Mouse (Mus musculus): ENCODE results near the gene Dip2a. TPM values are rescaled to one million over a fixed set of nuclear protein-coding genes. Genes with fewer than 3 reads are reported as not detected.

The Dip2a gene
- total and polyA plus RNA-seq, 3 experiments, result 7.5 to 9.2 (median 8.4) TPM

DNA sequence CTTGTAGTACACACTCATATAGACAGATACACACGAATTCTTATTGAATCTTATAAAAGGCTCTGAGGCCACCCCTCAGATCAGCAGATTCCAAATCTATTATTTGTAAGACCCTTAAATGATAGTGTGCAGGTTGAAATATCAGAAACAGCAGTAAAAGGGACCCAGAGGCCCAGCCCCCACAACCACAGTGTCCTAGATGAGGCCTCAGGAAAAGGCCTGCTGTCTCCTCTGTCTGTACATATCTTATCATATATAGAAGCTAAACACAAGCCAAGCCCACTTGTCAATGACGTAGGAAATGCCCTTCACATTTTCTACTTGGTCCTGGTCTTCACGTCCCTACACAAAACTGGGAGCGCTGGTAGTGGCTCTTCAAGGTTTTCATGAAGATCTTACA is 16.0 kb downstream of the Dip2a start:
- intact Hi-C loops (cut with DNase I), result no loop called here
- no peaks in the 10 kb centered on the region for H3K4me1 ChIP-seq (ENCODE audit: control insufficient read depth, insufficient read depth, low read length)
- H3K27me3 ChIP-seq (ENCODE audit: control insufficient read depth, insufficient read depth, low read length), result no peaks in the 10 kb centered on the region
- TF ChIP-seq POLR2A (IDR thresholded peaks at IDR 0.05; ENCODE audit: insufficient read depth, low read depth, low read length) (no peak), CTCF (IDR thresholded peaks at IDR 0.05) (no peak), EP300 (IDR thresholded peaks at IDR 0.05; ENCODE audit: insufficient read depth, low read depth, low read length) (no peak)
- H3K36me3 ChIP-seq (ENCODE audit: control insufficient read depth, insufficient read depth, low read length), result no peaks in the 10 kb centered on the region
- H3K27ac ChIP-seq, result no peak overlapping the region
- no peak overlapping the region for H3K9ac ChIP-seq (ENCODE audit: low read depth, low read length)
- no peak overlapping the region for H3K4me3 ChIP-seq
- 78% methylated on average over 4 of the region's 4 CpGs for WGBS
- H3K79me2 ChIP-seq (replicated peaks; ENCODE audit: control insufficient read depth, insufficient read depth, low read length), result peaks cover 1% of the 10 kb centered on the region; the same call in 1 of the 2 replicates
- DNase-seq, result no peak

DNA sequence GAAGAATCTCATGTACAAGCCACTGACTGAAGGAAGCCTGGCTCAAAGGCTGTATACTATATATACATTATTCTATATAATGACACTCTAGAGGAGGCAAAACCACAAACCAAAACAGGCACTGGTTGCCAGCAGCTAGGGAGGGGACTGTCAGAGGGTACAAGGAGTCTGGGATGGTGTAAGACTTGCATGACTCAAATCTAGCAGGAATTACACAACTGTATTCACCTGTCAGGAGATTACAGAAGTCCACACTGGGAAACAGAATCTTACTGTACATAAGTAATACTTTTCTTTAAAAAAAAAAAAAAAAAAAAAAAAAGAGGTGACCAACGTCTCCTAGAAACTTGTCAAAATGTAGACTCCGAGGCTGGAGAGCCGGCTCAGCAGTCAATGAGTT is 16.5 kb downstream of the Dip2a start:
- intact Hi-C loops (cut with DNase I), result no loop called here
- WGBS, result 75% methylated on average over 3 of the region's 3 CpGs
- Histone ChIP-seq H3K27ac (no peak overlapping the region), H3K9ac (ENCODE audit: low read depth, low read length) (no peak overlapping the region), H3K36me3 (ENCODE audit: control insufficient read depth, insufficient read depth, low read length) (no peaks in the 10 kb centered on the region), H3K79me2 (replicated peaks; ENCODE audit: control insufficient read depth, insufficient read depth, low read length) (peaks cover 1% of the 10 kb centered on the region; the same call in 1 of the 2 replicates), H3K4me1 (ENCODE audit: control insufficient read depth, insufficient read depth, low read length) (no peaks in the 10 kb centered on the region), H3K27me3 (ENCODE audit: control insufficient read depth, insufficient read depth, low read length) (no peaks in the 10 kb centered on the region), H3K4me3 (no peak overlapping the region)
- no peak for TF ChIP-seq CTCF (IDR thresholded peaks at IDR 0.05)
- no peak for TF ChIP-seq EP300 (IDR thresholded peaks at IDR 0.05; ENCODE audit: insufficient read depth, low read depth, low read length)
- TF ChIP-seq POLR2A (IDR thresholded peaks at IDR 0.05; ENCODE audit: insufficient read depth, low read depth, low read length), result no peak
- no peak for DNase-seq

DNA sequence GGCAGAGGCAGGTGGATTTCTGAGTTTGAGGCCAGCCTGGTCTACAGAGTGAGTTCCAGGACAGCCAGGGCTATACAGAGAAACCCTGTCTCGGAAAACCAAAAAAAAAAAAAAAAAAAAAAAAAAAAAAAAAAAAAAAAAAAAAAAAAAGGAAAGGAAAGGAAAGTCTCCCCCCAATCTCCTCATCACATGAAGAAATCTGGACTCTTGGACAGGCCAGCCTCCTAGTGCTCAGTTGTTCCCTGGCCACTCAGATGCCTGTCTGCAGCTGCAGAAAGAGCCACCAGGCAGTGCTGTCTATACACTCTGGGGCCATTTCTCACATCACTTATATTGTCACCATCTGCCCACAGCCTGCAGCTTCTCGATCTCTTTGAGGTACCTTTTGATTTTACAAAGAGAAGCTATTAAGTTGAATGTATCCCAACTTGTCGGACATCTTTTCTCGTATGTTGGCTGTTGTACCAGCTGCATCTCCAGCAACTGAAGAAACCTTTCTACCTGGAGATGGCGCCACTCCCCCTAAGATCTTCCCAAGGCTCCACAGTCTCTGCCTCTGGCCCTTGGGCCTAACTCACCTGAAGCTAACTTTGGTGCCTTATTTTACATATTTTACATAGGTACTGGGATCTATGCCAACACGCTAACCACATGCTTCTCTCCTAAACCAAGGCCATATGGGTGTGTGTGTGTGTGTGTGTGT is 18.6 kb downstream of the Dip2a start:
- Histone ChIP-seq H3K27me3 (ENCODE audit: control insufficient read depth, insufficient read depth, low read length) (no peaks in the 10 kb centered on the region), H3K36me3 (ENCODE audit: control insufficient read depth, insufficient read depth, low read length) (no peaks in the 10 kb centered on the region), H3K9ac (ENCODE audit: low read depth, low read length) (no peak overlapping the region), H3K4me1 (ENCODE audit: control insufficient read depth, insufficient read depth, low read length) (no peaks in the 10 kb centered on the region), H3K27ac (no peak overlapping the region), H3K4me3 (no peak overlapping the region), H3K79me2 (replicated peaks; ENCODE audit: control insufficient read depth, insufficient read depth, low read length) (peaks cover 1% of the 10 kb centered on the region; the same call in 1 of the 2 replicates)
- intact Hi-C loops (cut with DNase I), result no loop called here
- DNase-seq, result peak in 1 of 2 experiments; percentile 19
- WGBS, result 80% methylated on average over 6 of the region's 6 CpGs
- TF ChIP-seq EP300 (IDR thresholded peaks at IDR 0.05; ENCODE audit: insufficient read depth, low read depth, low read length), result 0 out of 2 replicates have a peak, but pooled peaks have one; percentile 37
- peak; percentile 69 for TF ChIP-seq CTCF (IDR thresholded peaks at IDR 0.05)
- TF ChIP-seq POLR2A (IDR thresholded peaks at IDR 0.05; ENCODE audit: insufficient read depth, low read depth, low read length), result no peak

DNA sequence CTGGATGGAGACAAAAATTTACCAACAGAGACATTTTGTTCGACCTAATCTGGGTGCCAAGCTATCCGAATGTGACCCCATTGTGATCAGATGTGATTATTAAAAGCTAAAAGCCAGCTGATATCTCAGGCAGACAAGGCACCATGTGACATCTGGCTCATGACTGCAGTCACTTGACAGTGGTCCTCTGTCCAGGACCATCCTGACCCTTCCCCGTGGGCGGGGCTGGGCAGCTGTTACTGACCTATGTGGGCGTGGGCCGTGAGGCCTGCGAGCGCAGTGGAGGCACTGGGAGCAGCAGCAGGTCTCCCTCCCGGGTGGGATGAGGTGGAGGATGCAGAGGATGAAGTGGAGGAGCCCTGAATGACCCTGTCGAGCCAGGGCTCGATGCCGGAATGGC is 27.5 kb downstream of the Dip2a start:
- TF ChIP-seq CTCF (IDR thresholded peaks at IDR 0.05) (no peak), EP300 (IDR thresholded peaks at IDR 0.05; ENCODE audit: insufficient read depth, low read depth, low read length) (no peak), POLR2A (IDR thresholded peaks at IDR 0.05; ENCODE audit: insufficient read depth, low read depth, low read length) (no peak)
- Histone ChIP-seq H3K4me1 (ENCODE audit: control insufficient read depth, insufficient read depth, low read length) (no peaks in the 10 kb centered on the region), H3K9ac (ENCODE audit: low read depth, low read length) (no peak overlapping the region), H3K36me3 (ENCODE audit: control insufficient read depth, insufficient read depth, low read length) (no peaks in the 10 kb centered on the region), H3K79me2 (replicated peaks; ENCODE audit: control insufficient read depth, insufficient read depth, low read length) (no peaks in the 10 kb centered on the region), H3K27ac (no peak overlapping the region), H3K27me3 (ENCODE audit: control insufficient read depth, insufficient read depth, low read length) (no peaks in the 10 kb centered on the region), H3K4me3 (no peak overlapping the region)
- DNase-seq, result no peak
- intact Hi-C loops (cut with DNase I), result no loop called here
- 84% methylated on average over 12 of the region's 12 CpGs for WGBS

DNA sequence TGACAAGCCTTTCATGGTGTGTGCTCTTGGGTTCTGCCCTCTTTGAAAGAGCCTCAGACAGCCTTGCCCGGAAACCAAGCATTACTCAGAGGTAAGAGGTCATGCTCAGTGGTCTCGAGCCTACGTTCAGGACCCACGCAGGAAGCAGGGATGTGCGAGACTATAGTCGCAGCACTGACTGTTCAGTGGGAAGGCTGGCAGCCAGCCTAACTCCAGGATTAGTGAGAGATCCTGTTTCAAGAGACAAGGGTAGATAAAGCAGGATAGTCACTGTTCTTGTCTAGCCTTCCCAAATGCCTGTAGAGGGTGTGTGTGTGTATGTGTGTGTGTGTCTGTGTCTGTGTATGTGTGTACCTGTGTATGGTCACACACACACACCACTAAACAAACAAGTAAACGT is 28.9 kb downstream of the Dip2a start:
- intact Hi-C loops (cut with DNase I), result no loop called here
- DNase-seq, result no peak
- Histone ChIP-seq H3K27me3 (ENCODE audit: control insufficient read depth, insufficient read depth, low read length) (no peaks in the 10 kb centered on the region), H3K4me3 (no peak overlapping the region), H3K79me2 (replicated peaks; ENCODE audit: control insufficient read depth, insufficient read depth, low read length) (no peaks in the 10 kb centered on the region), H3K36me3 (ENCODE audit: control insufficient read depth, insufficient read depth, low read length) (no peaks in the 10 kb centered on the region), H3K27ac (no peak overlapping the region; the same call in 1 of the 2 replicates), H3K4me1 (ENCODE audit: control insufficient read depth, insufficient read depth, low read length) (no peaks in the 10 kb centered on the region), H3K9ac (ENCODE audit: low read depth, low read length) (no peak overlapping the region)
- WGBS, result 43% methylated on average over 7 of the region's 7 CpGs
- TF ChIP-seq CTCF (IDR thresholded peaks at IDR 0.05) (no peak), EP300 (IDR thresholded peaks at IDR 0.05; ENCODE audit: insufficient read depth, low read depth, low read length) (no peak), POLR2A (IDR thresholded peaks at IDR 0.05; ENCODE audit: insufficient read depth, low read depth, low read length) (no peak)

DNA sequence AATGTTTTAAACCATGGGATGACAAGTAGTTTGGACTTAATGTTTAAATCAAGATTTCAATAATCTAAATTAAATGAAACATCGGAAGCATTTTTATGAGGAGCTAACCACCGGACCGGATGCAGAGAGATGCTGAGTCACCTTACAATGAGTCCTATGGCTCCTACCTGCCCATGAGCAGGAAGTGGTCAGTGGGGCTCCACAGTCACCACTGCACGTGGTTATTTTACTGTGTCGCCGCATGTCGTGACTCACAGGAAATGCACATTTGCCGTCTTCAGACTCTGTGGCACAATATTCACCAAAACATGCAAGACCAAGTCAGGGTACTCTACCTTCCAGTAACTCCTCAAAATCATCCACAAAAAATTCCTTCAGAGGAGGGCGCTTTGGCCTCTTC is 38.4 kb downstream of the Dip2a start:
- H3K4me3 ChIP-seq, result no peak overlapping the region
- H3K36me3 ChIP-seq (ENCODE audit: control insufficient read depth, insufficient read depth, low read length), result no peaks in the 10 kb centered on the region
- no peaks in the 10 kb centered on the region for H3K4me1 ChIP-seq (ENCODE audit: control insufficient read depth, insufficient read depth, low read length)
- no peak for DNase-seq
- no peaks in the 10 kb centered on the region for H3K79me2 ChIP-seq (replicated peaks; ENCODE audit: control insufficient read depth, insufficient read depth, low read length)
- no peak overlapping the region for H3K27ac ChIP-seq
- intact Hi-C loops (cut with DNase I), result no loop called here
- H3K27me3 ChIP-seq (ENCODE audit: control insufficient read depth, insufficient read depth, low read length), result no peaks in the 10 kb centered on the region
- WGBS, result 75% methylated on average over 9 of the region's 9 CpGs
- TF ChIP-seq EP300 (IDR thresholded peaks at IDR 0.05; ENCODE audit: insufficient read depth, low read depth, low read length) (no peak), CTCF (IDR thresholded peaks at IDR 0.05) (no peak), POLR2A (IDR thresholded peaks at IDR 0.05; ENCODE audit: insufficient read depth, low read depth, low read length) (no peak)
- no peak overlapping the region for H3K9ac ChIP-seq (ENCODE audit: low read depth, low read length)

Measured in heart, adult 2 months (tissue).